Mouse (Mus musculus) forebrain, embryonic 11.5 days (tissue): ENCODE data around the gene Ier5. TPM values are rescaled to one million over a fixed set of nuclear protein-coding genes. Genes with fewer than 3 reads are reported as not detected.
A peak's percentile ranks its signal among the peaks of the same experiment; 100 is the strongest.

Experiments used
- ATAC-seq: fragments of 200-750 bp; cut with Nextera tagmentation; replicated peaks from 2 replicates; pipeline ENCODE4 v1.8.0; 2017; ENCODE audit warnings: moderate TSS enrichment; ENCODE audit not compliant: low FRiP score
- DNase-seq: peaks from one replicate; pipeline ENCODE4 v3.0.0-alpha.2; 2017; ENCODE audit warnings: low spot score
- H3K27ac ChIP-seq: fragments of 300-500 bp; sonication (generic); 2 replicates; pipeline ENCODE4 v1.5.1; 2014; ENCODE audit warnings: low read depth, low read length
- H3K27me3 ChIP-seq: fragments of 300-500 bp; sonication (generic); 2 replicates; pipeline ENCODE4 v1.6.1; 2014; ENCODE audit warnings: mild to moderate bottlenecking, low read length, mixed read lengths; ENCODE audit not compliant: control insufficient read depth, insufficient read depth
- H3K36me3 ChIP-seq: fragments of 300-500 bp; sonication (generic); 2 replicates; pipeline ENCODE4 v1.6.1; 2014; ENCODE audit warnings: mild to moderate bottlenecking, low read length, moderate library complexity, mixed read lengths; ENCODE audit not compliant: control insufficient read depth, insufficient read depth
- H3K4me1 ChIP-seq: fragments of 300-500 bp; sonication (generic); replicated peaks from 2 replicates; pipeline ENCODE4 v1.6.1; 2014; ENCODE audit warnings: low read length, mixed read lengths; ENCODE audit not compliant: control insufficient read depth, insufficient read depth
- H3K4me2 ChIP-seq: fragments of 300-500 bp; sonication (generic); 2 replicates; pipeline ENCODE4 v1.6.1; 2014; ENCODE audit warnings: low read depth, mild to moderate bottlenecking, low read length, moderate library complexity, mixed read lengths; ENCODE audit not compliant: severe bottlenecking
- H3K4me3 ChIP-seq: fragments of 300-500 bp; sonication (generic); 2 replicates; pipeline ENCODE4 v1.5.1; 2014; ENCODE audit warnings: low read depth, low read length
- H3K9ac ChIP-seq: fragments of 300-500 bp; sonication (generic); 2 replicates; pipeline ENCODE4 v1.6.1; 2014; ENCODE audit warnings: low read length
- H3K9me3 ChIP-seq: fragments of 300-500 bp; sonication (generic); 2 replicates; pipeline ENCODE4 v1.6.1; 2016; ENCODE audit warnings: low read length, mixed read lengths; ENCODE audit not compliant: control insufficient read depth
- WGBS: fragments of 180-500 bp; shearing (Covaris S2); extraction: QIAGEN DNeasy Blood & Tissue Kit; methylation state at CpG from one replicate; pipeline ENCODE4 v1.1.7; 2014; 5-methylcytosine and 5-hydroxymethylcytosine counted together
- polyA plus RNA-seq: library from polyadenylated mRNA; unstranded; fragments of >200 nt; fragmentation: Nextera tagmentation; extraction: Ambion mirVana; gene quantifications from 2 replicates; pipeline ENCODE4 v1.2.1, GENCODE M21; 2014

The Ier5 gene
- polyA plus RNA-seq, 1 experiment from 2014 or later = 19.4 TPM

DNA sequence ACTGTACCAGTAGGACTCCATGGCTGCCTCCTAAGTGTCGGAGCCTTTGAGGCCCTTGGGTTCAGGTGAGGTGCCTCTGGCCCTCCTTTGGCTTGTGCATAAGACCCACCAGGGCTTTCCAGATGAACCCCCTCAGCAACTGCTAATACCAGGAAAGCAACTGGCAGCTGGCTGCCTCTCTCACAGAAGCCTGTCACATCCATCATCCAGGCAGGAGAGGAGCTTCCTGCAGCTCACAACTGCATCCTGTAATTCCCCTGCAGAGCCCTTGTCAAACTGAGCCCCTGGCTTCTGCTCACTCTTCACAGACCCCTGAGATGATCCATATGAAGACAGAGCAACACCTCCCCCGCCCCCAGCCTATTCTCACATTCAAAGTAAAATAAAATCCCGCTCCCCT lies 21.8 kb downstream of the Ier5 start:
- H3K4me3 ChIP-seq = no peak overlapping the region
- no peak overlapping the region for H3K27ac ChIP-seq
- H3K36me3 ChIP-seq = no peaks in the 10 kb centered on the region
- WGBS = 76% methylated on average over 3 of the region's 3 CpGs
- no peak for ATAC-seq
- DNase-seq = no peak
- no peak overlapping the region for H3K4me2 ChIP-seq
- no peak overlapping the region for H3K9ac ChIP-seq
- H3K27me3 ChIP-seq = no peaks in the 10 kb centered on the region
- peaks cover 16% of the 10 kb centered on the region for H3K4me1 ChIP-seq
- no peaks in the 10 kb centered on the region for H3K9me3 ChIP-seq

- DNase-seq = no peak
- Histone ChIP-seq H3K4me1 (peaks cover 16% of the 10 kb centered on the region), H3K27ac (no peak overlapping the region), H3K27me3 (no peaks in the 10 kb centered on the region), H3K36me3 (no peaks in the 10 kb centered on the region), H3K9ac (no peak overlapping the region), H3K9me3 (no peaks in the 10 kb centered on the region), H3K4me2 (no peak overlapping the region), H3K4me3 (no peak overlapping the region)
- ATAC-seq = no peak
- WGBS = 90% methylated on average over 7 of the region's 7 CpGs
Measured at GRCm38 (mm10) chr1:155075856-155076255, 23.6 kb downstream of the Ier5 start.

DNA sequence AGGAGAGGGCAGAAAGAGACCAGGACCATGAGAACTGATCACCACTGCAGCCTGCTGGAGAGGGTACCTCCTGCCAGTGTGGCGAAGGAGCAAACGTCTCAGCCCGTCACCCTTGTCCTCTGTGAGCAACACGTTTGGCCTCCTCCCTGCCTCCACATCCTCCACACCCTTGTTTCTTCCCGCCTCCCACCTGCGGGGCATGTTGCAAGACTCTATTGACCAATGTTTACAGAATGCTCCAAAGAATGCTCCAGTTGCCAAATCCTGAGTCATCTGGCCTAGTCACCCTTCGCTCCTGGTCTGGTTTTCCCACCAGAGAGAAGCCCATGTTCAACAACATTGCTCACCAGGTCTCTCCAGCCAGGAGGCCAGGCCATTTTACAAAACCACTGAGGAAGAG lies 24.6 kb downstream of the Ier5 start:
- DNase-seq (no peak), ATAC-seq (no peak)
- Histone ChIP-seq H3K27me3 (no peaks in the 10 kb centered on the region), H3K27ac (no peak overlapping the region), H3K4me1 (peaks cover 17% of the 10 kb centered on the region), H3K4me2 (no peak overlapping the region), H3K4me3 (no peak overlapping the region), H3K9ac (no peak overlapping the region), H3K36me3 (no peaks in the 10 kb centered on the region), H3K9me3 (no peaks in the 10 kb centered on the region)
- WGBS = 75% methylated on average over 7 of the region's 7 CpGs

DNA sequence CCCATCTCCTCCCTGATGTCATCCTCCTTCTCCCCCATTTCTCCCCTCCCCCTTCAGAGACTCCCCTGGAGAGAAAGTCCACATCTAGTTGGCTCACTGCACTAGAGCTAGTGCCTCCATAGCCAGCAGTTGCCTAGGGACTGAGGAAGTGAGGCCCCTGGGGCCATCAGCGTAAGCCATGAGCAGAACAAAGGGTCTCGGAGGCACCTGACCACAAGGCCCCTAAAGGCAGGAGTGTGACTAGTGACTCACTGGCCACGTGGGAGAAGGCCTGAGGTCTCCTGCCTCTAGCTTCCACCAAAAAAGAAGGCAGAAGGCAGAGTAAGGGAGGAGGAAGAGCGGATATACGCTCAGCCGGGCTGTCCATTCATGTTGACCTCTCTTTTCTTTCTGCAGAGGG lies 25.5 kb downstream of the Ier5 start:
- H3K4me3 ChIP-seq = no peak overlapping the region
- DNase-seq (no peak), ATAC-seq (no peak)
- no peaks in the 10 kb centered on the region for H3K27me3 ChIP-seq
- no peaks in the 10 kb centered on the region for H3K9me3 ChIP-seq
- no peaks in the 10 kb centered on the region for H3K36me3 ChIP-seq
- 77% methylated on average over 6 of the region's 6 CpGs for WGBS
- peaks cover 17% of the 10 kb centered on the region for H3K4me1 ChIP-seq
- H3K27ac ChIP-seq = no peak overlapping the region
- H3K4me2 ChIP-seq = no peak overlapping the region
- H3K9ac ChIP-seq = no peak overlapping the region

GRCm38 (mm10) chr1:155073133-155073532 lies 26.3 kb downstream of the Ier5 start:
- no peak overlapping the region for H3K27ac ChIP-seq
- no peak overlapping the region for H3K9ac ChIP-seq
- DNase-seq (no peak), ATAC-seq (no peak)
- no peaks in the 10 kb centered on the region for H3K27me3 ChIP-seq
- no peaks in the 10 kb centered on the region for H3K36me3 ChIP-seq
- H3K9me3 ChIP-seq = no peaks in the 10 kb centered on the region
- H3K4me2 ChIP-seq = no peak overlapping the region
- 22% methylated on average over 7 of the region's 7 CpGs for WGBS
- H3K4me1 ChIP-seq = peaks cover 17% of the 10 kb centered on the region
- no peak overlapping the region for H3K4me3 ChIP-seq

DNA sequence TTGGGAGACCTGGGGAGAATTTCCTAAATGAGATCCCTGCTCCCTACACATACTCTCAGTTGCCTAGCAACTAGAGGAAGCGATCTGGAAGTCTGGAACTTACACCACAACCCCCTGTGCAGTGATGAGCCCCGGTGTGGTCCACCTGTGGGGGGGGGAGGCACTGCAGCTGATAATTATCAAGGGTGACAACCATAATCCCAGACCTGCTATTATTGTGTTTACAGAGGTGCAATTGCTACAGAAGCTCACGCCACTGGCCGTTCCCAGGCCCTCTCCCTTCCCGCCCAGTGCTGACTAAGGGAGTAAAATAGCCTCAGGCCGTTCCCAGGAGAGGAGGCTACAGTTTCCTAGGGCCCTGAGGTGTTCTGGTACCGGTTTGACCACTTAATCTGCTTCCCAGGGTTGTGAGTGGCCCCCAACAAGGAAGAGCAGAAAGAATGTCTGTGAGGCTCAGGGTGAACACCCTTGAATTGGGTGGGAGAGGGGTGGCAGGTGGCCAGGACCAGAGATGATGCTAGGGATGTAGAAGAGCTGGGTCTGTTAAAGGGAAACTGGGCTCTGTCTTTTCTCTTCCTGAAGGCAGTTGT lies 28.1 kb downstream of the Ier5 start:
- 19% methylated on average over 7 of the region's 7 CpGs for whole genome bisulfite sequencing
- no peak overlapping the region for H3K9ac ChIP-seq
- H3K27me3 ChIP-seq = no peaks in the 10 kb centered on the region
- H3K4me2 ChIP-seq = no peak overlapping the region
- no peaks in the 10 kb centered on the region for H3K36me3 ChIP-seq
- H3K9me3 ChIP-seq = no peaks in the 10 kb centered on the region
- DNase-seq = no peak
- peak; percentile 40 for ATAC-seq
- no peak overlapping the region for H3K4me3 ChIP-seq
- no peak overlapping the region for H3K27ac ChIP-seq
- peaks cover 17% of the 10 kb centered on the region for H3K4me1 ChIP-seq

DNA sequence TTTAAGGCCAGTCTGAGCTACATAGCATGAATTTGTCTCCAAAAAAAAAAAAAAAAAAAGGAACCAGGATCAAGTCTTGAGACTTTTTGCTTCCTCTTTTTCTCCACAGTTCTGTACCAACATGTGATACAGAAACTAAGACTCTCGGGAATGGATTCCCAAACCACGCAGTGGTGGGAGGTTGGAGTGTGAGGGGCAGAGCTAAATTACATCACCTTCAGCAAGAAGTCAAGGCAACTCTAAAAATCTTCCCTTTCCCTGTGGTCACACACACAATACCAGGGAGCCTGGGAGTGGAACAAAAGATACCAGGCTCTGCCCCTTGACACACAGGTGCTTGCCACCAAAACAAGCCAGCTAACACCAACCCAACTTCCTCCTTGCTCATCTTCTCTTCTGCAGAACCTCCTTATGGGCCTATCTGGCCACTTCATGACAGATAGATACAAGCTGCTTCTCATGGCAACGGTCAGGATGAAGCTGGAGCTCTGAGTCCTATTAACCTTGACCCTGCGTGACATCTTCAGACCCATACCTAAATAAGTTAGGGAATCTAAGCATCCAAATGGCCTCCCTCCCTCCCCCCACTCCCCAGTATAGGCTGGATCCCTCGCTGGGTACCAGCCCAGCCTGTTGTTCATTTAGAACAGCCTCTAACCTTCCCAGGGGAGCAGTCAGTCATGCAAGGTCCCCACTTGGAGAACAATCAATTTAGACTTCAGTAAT lies 28.7 kb downstream of the Ier5 start:
- Histone ChIP-seq H3K9me3 (no peaks in the 10 kb centered on the region), H3K4me3 (no peak overlapping the region), H3K36me3 (no peaks in the 10 kb centered on the region), H3K27me3 (no peaks in the 10 kb centered on the region), H3K27ac (no peak overlapping the region), H3K9ac (no peak overlapping the region), H3K4me2 (no peak overlapping the region), H3K4me1 (peaks cover 17% of the 10 kb centered on the region)
- 50% methylated on average over 5 of the region's 5 CpGs for WGBS
- ATAC-seq (0 out of 2 replicates have a peak, but pooled peaks have one; percentile 11), DNase-seq (no peak)

GRCm38 (mm10) chr1:155069696-155070095 lies 29.7 kb downstream of the Ier5 start:
- H3K4me1 ChIP-seq = peaks cover 17% of the 10 kb centered on the region
- DNase-seq (no peak), ATAC-seq (no peak)
- no peak overlapping the region for H3K4me3 ChIP-seq
- 60% methylated on average over 7 of the region's 7 CpGs for WGBS
- no peak overlapping the region for H3K9ac ChIP-seq
- H3K4me2 ChIP-seq = no peak overlapping the region
- H3K27me3 ChIP-seq = no peaks in the 10 kb centered on the region
- H3K9me3 ChIP-seq = no peaks in the 10 kb centered on the region
- no peak overlapping the region for H3K27ac ChIP-seq
- H3K36me3 ChIP-seq = no peaks in the 10 kb centered on the region

DNA sequence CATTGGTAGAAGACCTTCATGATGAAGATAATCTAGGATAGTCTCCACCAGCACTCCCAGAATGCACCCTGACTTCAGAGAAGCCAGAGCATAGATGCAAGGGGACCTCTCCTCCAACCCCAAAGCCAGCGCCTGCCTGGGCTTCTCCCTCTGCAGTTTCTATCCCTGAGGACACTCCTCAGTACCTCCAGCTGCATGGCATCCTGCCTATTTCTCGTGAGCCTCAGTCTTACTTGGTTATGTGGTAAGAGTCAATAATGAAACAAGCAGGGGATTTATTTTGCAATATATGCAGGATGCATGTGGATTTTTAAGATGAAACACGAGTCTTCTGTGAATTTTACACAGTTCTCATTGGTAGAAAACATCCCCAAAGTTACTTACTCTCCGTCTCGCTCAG lies 33.2 kb downstream of the Ier5 start:
- Histone ChIP-seq H3K4me2 (no peak overlapping the region), H3K9ac (no peak overlapping the region), H3K9me3 (no peaks in the 10 kb centered on the region), H3K27ac (no peak overlapping the region), H3K4me3 (no peak overlapping the region), H3K36me3 (no peaks in the 10 kb centered on the region), H3K27me3 (no peaks in the 10 kb centered on the region), H3K4me1 (peaks cover 4% of the 10 kb centered on the region)
- no peak for DNase-seq
- WGBS = 88% methylated on average over 5 of the region's 5 CpGs
- no peak for ATAC-seq
